Mouse (Mus musculus) spleen, postnatal 0 days (tissue): Measurements from ENCODE around the gene Vmn2r55. TPM values are rescaled to one million over a fixed set of nuclear protein-coding genes. Genes with fewer than 3 reads are reported as not detected.

Source experiments
- polyA plus RNA-seq: library from polyadenylated mRNA; unstranded; fragments of >200 nt; fragmentation: Nextera tagmentation; extraction: Ambion mirVana; gene quantifications from 2 replicates; pipeline ENCODE4 v1.2.1, GENCODE M21; 2015

Gene Vmn2r55
- polyA plus RNA-seq, result not detected in 2 replicates

GRCm38 (mm10) chr7:12684903-12685302 lies at the start of gene Vmn2r55:
TSS of gene Vmn2r55 (minus strand) at chr7:12685003.

GRCm38 (mm10) chr7:12640219-12640618 lies 44.6 kb downstream of the Vmn2r55 start, which contains the start of gene Vmn2r54:
TSS of gene Vmn2r54 (minus strand) at chr7:12640319.

GRCm38 (mm10) chr7:12608688-12609087 lies 76.1 kb downstream of the Vmn2r55 start, which contains the start of gene Vmn2r53:
TSS of gene Vmn2r53 (minus strand) at chr7:12608788.

Other genes starting within 250 kb of the Vmn2r55 start
- gene Zfp606, start 206.7 kb downstream of the Vmn2r55 start, polyA plus RNA-seq, result 3.4 and 4.8 TPM in 2 replicates
- gene 2900092C05Rik, start 172.5 kb downstream of the Vmn2r55 start, polyA plus RNA-seq, result not detected in 2 replicates
- gene Vmn2r53, start 76.2 kb downstream of the Vmn2r55 start, polyA plus RNA-seq, result not detected in 2 replicates
- gene Vmn2r54, start 44.7 kb downstream of the Vmn2r55 start, polyA plus RNA-seq, result not detected in 2 replicates
- not detected in 2 replicates for gene Vmn2r56, start 50.0 kb upstream of the Vmn2r55 start, polyA plus RNA-seq
- 0.49 and 0.86 TPM in 2 replicates for gene Zscan18, start 118.6 kb upstream of the Vmn2r55 start, polyA plus RNA-seq
- gene Zfp329, start 133.9 kb upstream of the Vmn2r55 start, polyA plus RNA-seq, result 5.1 and 5.9 TPM in 2 replicates
- gene Zfp110, start 149.8 kb upstream of the Vmn2r55 start, polyA plus RNA-seq, result 13.2 and 14.4 TPM in 2 replicates
- gene Zfp128, start 196.2 kb upstream of the Vmn2r55 start, polyA plus RNA-seq, result 0.88 and 1.4 TPM in 2 replicates
- gene Zscan22, start 212.8 kb upstream of the Vmn2r55 start, polyA plus RNA-seq, result 3.8 and 4.0 TPM in 2 replicates
- gene Rps5, start 237.3 kb upstream of the Vmn2r55 start, polyA plus RNA-seq, result 1,111 and 1,114 TPM in 2 replicates
- gene Rnf225, start 242.4 kb upstream of the Vmn2r55 start, polyA plus RNA-seq, result 0.06 and 0.12 TPM in 2 replicates